Mouse (Mus musculus) hindbrain, embryonic 14.5 days (tissue): ENCODE measurements around the gene Fgfr2. TPM values are rescaled to one million over a fixed set of nuclear protein-coding genes. Genes with fewer than 3 reads are reported as not detected.

Experiments used
- ATAC-seq: fragments of 200-750 bp; cut with Nextera tagmentation; 2 replicates; pipeline ENCODE4 v1.8.0; 2017; ENCODE audit warnings: moderate number of reproducible peaks, mild to moderate bottlenecking, moderate TSS enrichment, moderate library complexity; ENCODE audit not compliant: low FRiP score
- DNase-seq: peaks from one replicate; pipeline ENCODE4 v3.0.0-alpha.2; 2015; ENCODE audit warnings: low spot score
- H3K27ac ChIP-seq: fragments of 300-500 bp; sonication (generic); 2 replicates; pipeline ENCODE4 v1.5.1; 2014; ENCODE audit warnings: mild to moderate bottlenecking, moderate library complexity
- H3K27me3 ChIP-seq: fragments of 300-500 bp; sonication (generic); 2 replicates; pipeline ENCODE4 v1.6.1; 2014; ENCODE audit warnings: mild to moderate bottlenecking, low read length, mixed read lengths; ENCODE audit not compliant: control insufficient read depth, insufficient read depth
- H3K36me3 ChIP-seq: fragments of 300-500 bp; sonication (generic); replicated peaks from 2 replicates; pipeline ENCODE4 v1.6.1; 2014; ENCODE audit not compliant: control insufficient read depth, insufficient read depth
- H3K4me1 ChIP-seq: fragments of 300-500 bp; sonication (generic); replicated peaks from 2 replicates; pipeline ENCODE4 v1.6.1; 2014; ENCODE audit warnings: antibody characterized with exemption, low read length, mixed read lengths; ENCODE audit not compliant: control insufficient read depth, insufficient read depth
- H3K4me2 ChIP-seq: fragments of 300-500 bp; sonication (generic); replicated peaks from 2 replicates; pipeline ENCODE4 v1.6.1; 2014; ENCODE audit warnings: mild to moderate bottlenecking, moderate library complexity
- H3K4me3 ChIP-seq: fragments of 300-500 bp; sonication (generic); replicated peaks from 2 replicates; pipeline ENCODE4 v1.5.1; 2014; ENCODE audit warnings: mild to moderate bottlenecking, low read length
- H3K9ac ChIP-seq: fragments of 300-500 bp; sonication (generic); 2 replicates; pipeline ENCODE4 v1.6.1; 2014
- H3K9me3 ChIP-seq: fragments of 300-500 bp; sonication (generic); 2 replicates; pipeline ENCODE4 v1.6.1; 2016; ENCODE audit warnings: low read length; ENCODE audit not compliant: control insufficient read depth
- WGBS: fragments of 180-500 bp; shearing (Covaris S2); extraction: QIAGEN DNeasy Blood & Tissue Kit; methylation state at CpG from one replicate; pipeline ENCODE4 v1.1.7; 2014; 5-methylcytosine and 5-hydroxymethylcytosine counted together
- polyA plus RNA-seq: library from polyadenylated mRNA; unstranded; fragments of >200 nt; fragmentation: Nextera tagmentation; extraction: Ambion mirVana; gene quantifications from 2 replicates; pipeline ENCODE4 v1.2.1, GENCODE M21; 2014

The Fgfr2 gene
- polyA plus RNA-seq, 1 experiment from 2014 or later = 43.5 TPM

DNA sequence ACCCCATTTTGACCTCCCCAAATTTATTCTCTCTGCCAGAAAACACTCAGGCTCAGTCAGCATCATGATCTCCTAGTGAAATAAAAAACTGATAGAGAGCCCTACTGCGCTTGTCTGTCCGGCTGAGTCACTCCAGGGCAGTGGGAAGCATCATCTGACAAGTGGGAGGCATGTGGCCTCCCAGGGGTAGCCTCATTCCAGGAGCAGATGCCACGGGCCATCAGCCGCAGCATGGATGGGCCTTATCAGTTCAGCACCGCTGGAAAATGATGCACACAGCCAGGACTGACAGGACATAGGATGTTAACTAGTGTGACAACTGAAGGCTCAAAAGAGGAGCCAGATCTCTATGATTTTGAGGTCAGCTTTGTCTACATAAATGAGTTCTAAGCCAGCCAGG, 281.9 kb downstream of the Fgfr2 start:
- Histone ChIP-seq H3K27me3 (no peaks in the 10 kb centered on the region), H3K9ac (no peak overlapping the region), H3K4me1 (no peaks in the 10 kb centered on the region), H3K4me3 (no peak overlapping the region), H3K27ac (no peak overlapping the region), H3K4me2 (no peak overlapping the region), H3K9me3 (no peaks in the 10 kb centered on the region), H3K36me3 (peaks cover 58% of the 10 kb centered on the region)
- ATAC-seq = no peak
- WGBS = 70% methylated on average over 5 of the region's 5 CpGs
- no peak for DNase-seq

DNA sequence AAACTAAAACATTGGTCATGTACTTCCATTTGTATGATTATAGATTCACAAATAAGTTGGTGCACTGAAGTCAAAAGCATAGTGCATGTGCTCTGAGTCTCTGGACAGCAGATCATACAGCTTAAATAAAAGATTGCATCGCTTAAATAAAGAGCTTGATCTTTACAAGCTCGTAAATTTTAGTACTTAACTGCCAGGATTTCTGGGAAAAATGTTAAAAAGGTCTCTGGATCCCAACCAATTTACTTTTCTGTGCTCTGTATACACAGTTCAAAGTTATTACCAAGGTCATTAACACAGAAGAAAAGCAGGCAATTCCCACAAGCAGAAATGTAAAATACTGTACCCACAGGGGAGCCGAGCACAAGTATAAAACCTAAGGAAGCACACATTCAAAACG, 292.2 kb downstream of the Fgfr2 start:
- DNase-seq = no peak
- no peaks in the 10 kb centered on the region for H3K9me3 ChIP-seq
- H3K4me2 ChIP-seq = no peak overlapping the region
- no peak for ATAC-seq
- no peak overlapping the region for H3K9ac ChIP-seq
- WGBS = 81% methylated on average over 4 of the region's 4 CpGs
- H3K36me3 ChIP-seq = peaks cover 57% of the 10 kb centered on the region
- no peak overlapping the region for H3K4me3 ChIP-seq
- H3K4me1 ChIP-seq = no peaks in the 10 kb centered on the region
- H3K27me3 ChIP-seq = no peaks in the 10 kb centered on the region
- H3K27ac ChIP-seq = no peak overlapping the region

DNA sequence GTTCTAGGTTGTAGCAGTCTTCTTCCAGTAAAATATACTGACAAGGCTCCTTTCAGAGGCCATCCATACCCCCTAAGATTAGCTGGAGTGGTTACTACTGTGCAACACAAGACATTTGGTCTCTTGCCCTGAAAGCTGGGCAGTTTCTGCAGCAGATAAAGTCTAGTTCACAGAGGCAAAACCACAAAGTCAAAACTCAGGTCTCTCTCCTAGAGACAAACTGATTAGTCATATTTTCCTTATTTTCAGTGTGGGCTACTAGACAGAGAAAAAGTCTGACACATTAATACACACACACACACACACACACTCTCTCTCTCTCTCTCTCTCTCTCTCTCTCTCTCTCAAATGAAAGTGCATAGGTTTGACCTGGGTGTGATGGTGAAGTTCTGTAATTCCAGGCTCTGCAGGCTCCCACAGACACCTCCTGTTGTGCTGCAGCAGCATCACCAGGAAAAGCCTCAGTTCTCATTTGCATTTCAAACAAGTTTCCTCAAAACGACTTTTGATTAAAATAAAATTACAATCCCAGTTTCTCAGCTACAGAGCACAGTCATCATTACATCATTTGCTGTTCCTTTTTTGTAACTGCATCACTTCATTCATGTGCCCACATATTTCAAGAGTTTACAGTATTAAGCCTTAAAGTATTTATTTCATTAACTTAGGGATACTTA, 298.7 kb downstream of the Fgfr2 start:
- Histone ChIP-seq H3K27ac (no peak overlapping the region), H3K4me3 (no peak overlapping the region), H3K4me2 (no peak overlapping the region), H3K4me1 (no peaks in the 10 kb centered on the region), H3K27me3 (no peaks in the 10 kb centered on the region), H3K36me3 (peaks cover 32% of the 10 kb centered on the region), H3K9me3 (no peaks in the 10 kb centered on the region), H3K9ac (no peak overlapping the region)
- DNase-seq (no peak), ATAC-seq (no peak)
- WGBS = 21% methylated on average over 1 of the region's 1 CpGs

DNA sequence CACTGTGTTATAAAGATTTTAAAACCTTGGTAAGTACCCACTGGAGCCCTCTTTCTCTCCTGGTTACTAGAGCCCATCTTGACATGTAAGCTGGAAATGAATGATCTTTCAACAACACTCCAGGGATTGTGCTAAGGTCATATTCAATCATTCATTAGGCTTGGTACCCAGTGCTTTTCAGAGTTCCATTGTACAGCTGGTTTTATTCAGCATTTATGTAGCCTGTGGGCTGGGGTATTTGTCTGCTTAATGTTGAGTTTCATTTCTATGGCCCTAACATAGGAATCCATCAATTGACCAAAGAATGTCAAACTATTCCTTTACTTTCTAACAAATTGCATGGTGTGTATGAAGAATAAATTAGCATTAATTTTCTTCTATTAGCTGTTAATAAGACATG, 299.3 kb downstream of the Fgfr2 start:
- no peak overlapping the region for H3K9ac ChIP-seq
- H3K9me3 ChIP-seq = no peaks in the 10 kb centered on the region
- H3K4me1 ChIP-seq = no peaks in the 10 kb centered on the region
- H3K4me3 ChIP-seq = no peak overlapping the region
- no peaks in the 10 kb centered on the region for H3K27me3 ChIP-seq
- H3K36me3 ChIP-seq = peaks cover 32% of the 10 kb centered on the region
- DNase-seq (no peak), ATAC-seq (no peak)
- no peak overlapping the region for H3K27ac ChIP-seq
- H3K4me2 ChIP-seq = no peak overlapping the region

DNA sequence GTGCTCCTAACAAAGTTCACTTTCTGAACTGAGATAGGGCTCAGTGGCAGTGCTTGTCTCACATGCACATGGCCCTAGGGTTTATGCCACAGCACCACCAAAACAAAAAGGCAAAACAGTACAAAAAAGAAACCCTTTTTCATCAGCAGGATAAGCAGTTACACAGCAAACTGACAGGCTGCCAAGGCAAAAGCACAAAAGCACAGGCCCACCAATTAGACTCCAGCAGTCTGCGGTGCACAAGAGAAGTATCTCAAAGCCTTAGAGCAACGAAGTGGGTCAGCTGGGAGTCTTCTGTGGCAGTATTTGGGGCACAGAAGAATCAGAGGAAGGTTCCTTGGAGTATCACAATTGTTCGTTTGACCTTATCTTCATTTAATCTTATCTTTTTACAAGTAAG, 302.5 kb downstream of the Fgfr2 start:
- ATAC-seq (no peak), DNase-seq (no peak)
- Histone ChIP-seq H3K4me2 (no peak overlapping the region), H3K9me3 (no peaks in the 10 kb centered on the region), H3K4me3 (no peak overlapping the region), H3K27me3 (no peaks in the 10 kb centered on the region), H3K4me1 (no peaks in the 10 kb centered on the region), H3K27ac (no peak overlapping the region), H3K9ac (no peak overlapping the region), H3K36me3 (peaks cover 11% of the 10 kb centered on the region)
- 73% methylated on average over 3 of the region's 3 CpGs for WGBS

DNA sequence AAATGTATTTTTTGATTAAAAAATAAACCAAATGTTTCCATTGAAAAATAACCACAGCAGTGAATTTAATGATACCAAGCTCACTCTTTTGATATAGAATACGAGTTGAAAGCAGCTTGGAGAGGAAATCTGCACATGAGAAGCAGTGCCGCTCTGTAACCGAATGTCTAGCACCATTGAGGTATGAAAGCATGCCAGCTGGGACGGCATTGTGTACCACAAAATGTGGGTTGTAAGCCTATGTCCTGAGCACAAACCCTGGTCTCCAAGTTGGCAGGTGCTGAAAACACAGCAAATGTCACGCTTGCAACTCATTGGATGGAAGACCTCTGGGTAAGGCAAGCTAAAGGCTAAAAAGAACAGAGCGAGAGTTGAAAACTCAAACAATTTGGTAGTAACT, 306.1 kb downstream of the Fgfr2 start:
- no peak for DNase-seq
- Histone ChIP-seq H3K9ac (no peak overlapping the region), H3K27ac (no peak overlapping the region), H3K9me3 (no peaks in the 10 kb centered on the region), H3K27me3 (no peaks in the 10 kb centered on the region), H3K4me1 (peaks cover 6% of the 10 kb centered on the region), H3K4me2 (no peak overlapping the region), H3K4me3 (no peak overlapping the region), H3K36me3 (no peaks in the 10 kb centered on the region)
- ATAC-seq = no peak
- 66% methylated on average over 6 of the region's 6 CpGs for WGBS

DNA sequence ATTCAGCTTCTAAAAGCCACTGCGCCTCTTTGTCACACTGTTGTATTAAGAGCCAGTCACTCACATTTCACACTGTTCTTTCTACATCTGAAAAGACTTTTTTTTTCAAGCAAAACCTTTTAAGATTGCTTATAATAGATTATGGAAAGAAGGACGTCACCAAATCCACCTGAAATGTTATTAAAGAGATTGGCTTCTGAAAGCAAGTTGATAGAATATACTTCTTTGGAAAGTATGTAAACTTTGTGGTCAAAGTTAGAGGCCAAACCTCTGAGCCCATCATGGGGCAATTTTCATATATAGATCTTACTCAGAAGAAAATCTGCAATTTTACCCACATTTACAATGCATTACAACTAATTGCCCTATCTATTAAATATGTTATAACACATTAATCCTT, 306.6 kb downstream of the Fgfr2 start:
- Histone ChIP-seq H3K9me3 (no peaks in the 10 kb centered on the region), H3K9ac (no peak overlapping the region), H3K4me3 (no peak overlapping the region), H3K27me3 (no peaks in the 10 kb centered on the region), H3K27ac (no peak overlapping the region), H3K36me3 (no peaks in the 10 kb centered on the region), H3K4me2 (no peak overlapping the region), H3K4me1 (peaks cover 11% of the 10 kb centered on the region)
- ATAC-seq (no peak), DNase-seq (no peak)
- WGBS = 39% methylated on average over 2 of the region's 2 CpGs

DNA sequence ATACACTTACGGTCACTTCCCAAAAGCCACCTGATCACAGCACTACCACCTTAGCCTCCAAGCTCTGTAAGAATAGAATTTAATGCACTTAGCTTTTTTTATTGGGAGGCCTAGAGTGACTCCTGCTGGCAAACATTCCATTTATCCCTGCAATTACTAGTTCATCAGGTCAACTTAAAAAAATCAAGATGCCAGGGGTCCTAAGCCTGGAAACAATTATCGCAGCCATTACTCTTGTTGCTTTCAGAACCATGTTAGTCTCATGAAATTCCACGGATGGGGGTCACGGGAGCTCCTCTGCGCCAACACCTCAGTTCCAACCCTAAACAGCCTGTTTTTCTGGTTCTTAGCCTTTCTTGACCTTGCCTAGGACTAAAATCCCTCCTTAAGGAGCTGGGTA, 308.1 kb downstream of the Fgfr2 start:
- no peak for DNase-seq
- Histone ChIP-seq H3K27me3 (no peaks in the 10 kb centered on the region), H3K36me3 (no peaks in the 10 kb centered on the region), H3K4me3 (no peak overlapping the region), H3K9me3 (no peaks in the 10 kb centered on the region), H3K4me2 (no peak overlapping the region), H3K4me1 (peaks cover 24% of the 10 kb centered on the region), H3K9ac (no peak overlapping the region), H3K27ac (no peak overlapping the region)
- WGBS = 86% methylated on average over 5 of the region's 5 CpGs
- no peak for ATAC-seq

DNA sequence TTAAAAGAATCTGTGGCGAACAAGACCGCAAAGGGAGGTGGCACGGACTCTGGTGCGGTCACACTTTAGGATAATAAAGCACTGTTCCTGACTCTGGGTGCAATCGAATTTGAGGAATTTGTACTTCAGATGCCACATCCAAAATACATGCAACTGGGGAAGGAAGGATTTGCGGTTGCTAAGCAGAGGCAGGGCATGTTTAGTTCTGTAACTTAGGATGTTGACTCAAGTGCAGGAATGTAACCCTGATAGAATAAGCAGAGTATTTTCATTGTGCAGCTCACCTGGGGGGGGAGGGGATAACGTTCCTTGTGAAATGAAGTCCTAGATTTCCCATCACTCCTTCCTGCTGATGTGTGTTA, 309.1 kb downstream of the Fgfr2 start:
- H3K27me3 ChIP-seq = no peaks in the 10 kb centered on the region
- H3K36me3 ChIP-seq = no peaks in the 10 kb centered on the region
- DNase-seq = no peak
- ATAC-seq = no peak
- H3K9me3 ChIP-seq = no peaks in the 10 kb centered on the region
- peak overlapping the region; percentile 89 for H3K27ac ChIP-seq
- peak overlapping the region; percentile 93 for H3K4me2 ChIP-seq
- WGBS = under 1% methylated on average over 7 of the region's 7 CpGs
- peak overlapping the region; percentile 73 for H3K4me3 ChIP-seq
- peak overlapping the region; percentile 83 for H3K9ac ChIP-seq
- peaks cover 32% of the 10 kb centered on the region for H3K4me1 ChIP-seq
